Mouse (Mus musculus) E14TG2a.4 (cell line): ENCODE data around the gene Gm7075.

Experiments
- H3K27me3 ChIP-seq: 2 replicates; pipeline ENCODE4 v1.6.1; 2014; ENCODE audit warnings: low read length, control low read depth; ENCODE audit not compliant: insufficient read depth
- H3K36me3 ChIP-seq: 2 replicates; pipeline ENCODE4 v1.6.1; 2014; ENCODE audit warnings: low read length, control low read depth; ENCODE audit not compliant: insufficient read depth
- H3K4me1 ChIP-seq: replicated peaks from 2 replicates; pipeline ENCODE4 v1.6.1; 2014; ENCODE audit warnings: low read depth, low read length, control low read depth
- H3K4me3 ChIP-seq: replicated peaks from 2 replicates; pipeline ENCODE4 v1.5.1; 2014; ENCODE audit warnings: mild to moderate bottlenecking, low read length
- H3K9me3 ChIP-seq: 2 replicates; pipeline ENCODE4 v1.6.1; 2014; ENCODE audit warnings: low read length, control low read depth
- CTCF ChIP-seq: conservative IDR thresholded peaks from 2 replicates; pipeline ENCODE4 v1.5.1; 2014; ENCODE audit warnings: low read length
- NANOG ChIP-seq: IDR thresholded peaks from 2 replicates; pipeline ENCODE4 v1.6.1; 2014; ENCODE audit warnings: borderline replicate concordance, low read length, mixed read lengths
- POU5F1 ChIP-seq: IDR thresholded peaks from 2 replicates; pipeline ENCODE4 v1.6.1; 2014; ENCODE audit warnings: low read length, borderline replicate concordance

Gm7075 gene

GRCm38 (mm10) chr10:63438736-63439262 is 17.2 kb upstream of the Gm7075 start:
- Histone ChIP-seq H3K27me3 (no peaks in the 10 kb centered on the region), H3K9me3 (0 out of 2 replicates have a peak, but pooled peaks cover 1% of the 10 kb centered on the region), H3K4me3 (no peak overlapping the region), H3K36me3 (no peaks in the 10 kb centered on the region), H3K4me1 (no peaks in the 10 kb centered on the region)
- no peak for TF ChIP-seq POU5F1
- no peak for TF ChIP-seq NANOG
- no peak for TF ChIP-seq CTCF

GRCm38 (mm10) chr10:63432887-63433286 is 11.3 kb upstream of the Gm7075 start:
- no peaks in the 10 kb centered on the region for H3K27me3 ChIP-seq
- no peaks in the 10 kb centered on the region for H3K9me3 ChIP-seq
- peaks cover 15% of the 10 kb centered on the region for H3K4me1 ChIP-seq
- no peak for TF ChIP-seq NANOG
- no peak for TF ChIP-seq POU5F1
- no peak for TF ChIP-seq CTCF
- no peak overlapping the region for H3K4me3 ChIP-seq
- no peaks in the 10 kb centered on the region for H3K36me3 ChIP-seq

DNA sequence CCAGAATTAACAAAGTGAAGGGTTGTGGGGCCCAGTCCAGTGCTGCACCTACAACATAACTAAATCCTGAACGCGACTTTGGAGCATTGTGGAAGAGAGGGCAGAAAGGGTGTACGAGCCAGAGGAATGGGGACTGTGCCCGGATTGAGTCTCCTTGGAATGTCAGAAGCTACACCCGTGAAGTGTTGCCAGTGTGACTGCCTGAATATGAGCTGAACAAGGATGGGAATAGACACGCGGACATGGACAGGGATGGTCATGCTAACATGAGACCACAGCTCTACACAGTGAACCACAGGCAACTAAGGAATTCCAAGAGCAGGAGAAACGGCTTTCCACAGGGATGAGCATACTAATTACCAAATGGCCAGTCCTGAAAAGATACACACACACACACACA is 10.5 kb upstream of the Gm7075 start:
- Histone ChIP-seq H3K36me3 (no peaks in the 10 kb centered on the region), H3K27me3 (no peaks in the 10 kb centered on the region), H3K9me3 (no peaks in the 10 kb centered on the region), H3K4me3 (no peak overlapping the region), H3K4me1 (peaks cover 23% of the 10 kb centered on the region)
- TF ChIP-seq NANOG (no peak), CTCF (no peak), POU5F1 (no peak)

GRCm38 (mm10) chr10:63431221-63431736 is 9.7 kb upstream of the Gm7075 start:
- TF ChIP-seq CTCF = peak; percentile 34; the same call in 1 of the 2 replicates
- no peak for TF ChIP-seq POU5F1
- H3K4me1 ChIP-seq = peaks cover 31% of the 10 kb centered on the region
- no peaks in the 10 kb centered on the region for H3K36me3 ChIP-seq
- peak overlapping the region; percentile 57 for H3K4me3 ChIP-seq
- no peaks in the 10 kb centered on the region for H3K9me3 ChIP-seq
- no peaks in the 10 kb centered on the region for H3K27me3 ChIP-seq

DNA sequence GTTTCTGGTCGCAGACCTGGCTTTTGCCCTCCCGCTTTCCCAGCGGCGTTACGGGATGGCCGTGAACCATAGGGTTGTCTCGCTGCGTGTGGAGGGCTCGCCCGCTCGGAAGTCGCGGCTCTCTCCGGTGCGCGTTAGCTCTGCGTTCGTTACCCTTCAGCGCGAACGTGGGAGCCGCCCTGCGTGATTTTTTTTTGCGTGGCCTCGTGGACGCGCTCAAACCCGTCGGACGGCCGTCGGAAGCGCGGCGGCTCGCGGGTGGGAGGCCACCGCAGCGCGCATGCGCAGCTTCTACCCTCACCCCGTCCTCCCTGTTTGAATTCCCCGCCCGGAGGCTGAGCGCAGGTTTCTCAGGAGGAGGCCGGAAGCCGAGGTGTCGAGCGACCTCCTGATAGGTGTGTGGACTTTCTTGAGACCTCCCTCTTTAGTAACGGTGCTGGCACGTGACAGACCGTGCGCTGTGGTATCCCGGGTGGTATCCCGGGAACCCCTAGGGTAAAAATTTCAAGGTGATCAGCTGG is 8.3 kb upstream of the Gm7075 start, which contains the start of gene Ctnna3:
Gene Ctnna3, plus strand, starts transcription at position 314 of the 521 bp plus-strand sequence.
- Histone ChIP-seq H3K4me1 (peaks cover 42% of the 10 kb centered on the region), H3K9me3 (no peaks in the 10 kb centered on the region), H3K4me3 (peak within 1 kb of the TSS; percentile 83), H3K36me3 (no peaks in the 10 kb centered on the region), H3K27me3 (no peaks in the 10 kb centered on the region)
- TF ChIP-seq CTCF (no peak), POU5F1 (no peak), NANOG (no peak)

DNA sequence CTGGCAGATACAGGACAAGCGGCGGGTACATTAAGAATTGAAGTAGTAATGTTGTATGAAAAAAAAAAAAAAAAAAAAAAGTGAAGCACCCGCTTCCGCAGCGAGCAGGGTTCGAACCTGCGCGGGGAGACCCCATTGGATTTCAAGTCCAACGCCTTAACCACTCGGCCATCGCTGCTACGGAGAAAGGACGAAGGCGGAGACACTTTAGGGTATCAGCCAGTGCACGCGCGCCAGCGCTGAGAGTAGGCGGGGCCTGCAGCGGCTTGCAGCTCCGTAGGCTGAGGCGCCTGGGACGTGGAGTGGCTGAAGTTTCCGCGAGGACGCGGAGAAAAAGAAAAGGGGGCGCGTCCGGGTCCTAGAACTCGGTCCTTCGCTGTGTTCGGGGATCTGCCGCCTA is 7.8 kb upstream of the Gm7075 start:
- Histone ChIP-seq H3K4me1 (peaks cover 42% of the 10 kb centered on the region), H3K27me3 (no peaks in the 10 kb centered on the region), H3K4me3 (peak overlapping the region; percentile 83), H3K36me3 (no peaks in the 10 kb centered on the region), H3K9me3 (no peaks in the 10 kb centered on the region)
- no peak for TF ChIP-seq NANOG
- TF ChIP-seq POU5F1 = no peak
- no peak for TF ChIP-seq CTCF

DNA sequence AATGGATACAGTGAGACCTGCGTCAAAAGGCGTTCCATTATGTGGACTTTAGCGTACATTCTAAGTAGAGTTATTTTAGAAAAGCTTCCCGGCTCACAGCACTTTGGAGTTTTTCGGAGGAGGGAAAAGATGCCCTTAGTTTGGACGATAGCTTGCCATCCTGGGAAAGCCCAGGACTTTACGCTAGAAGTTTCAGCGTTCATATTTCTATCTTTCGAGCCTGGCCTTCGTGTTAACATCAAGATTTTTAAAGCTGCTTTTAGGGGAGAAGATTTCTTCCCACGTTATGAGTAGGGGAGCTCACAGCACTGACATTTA is 7.4 kb upstream of the Gm7075 start:
- Histone ChIP-seq H3K27me3 (no peaks in the 10 kb centered on the region), H3K4me1 (peaks cover 42% of the 10 kb centered on the region), H3K4me3 (peak overlapping the region; percentile 83), H3K9me3 (no peaks in the 10 kb centered on the region), H3K36me3 (no peaks in the 10 kb centered on the region)
- TF ChIP-seq NANOG (no peak), CTCF (no peak), POU5F1 (no peak)

DNA sequence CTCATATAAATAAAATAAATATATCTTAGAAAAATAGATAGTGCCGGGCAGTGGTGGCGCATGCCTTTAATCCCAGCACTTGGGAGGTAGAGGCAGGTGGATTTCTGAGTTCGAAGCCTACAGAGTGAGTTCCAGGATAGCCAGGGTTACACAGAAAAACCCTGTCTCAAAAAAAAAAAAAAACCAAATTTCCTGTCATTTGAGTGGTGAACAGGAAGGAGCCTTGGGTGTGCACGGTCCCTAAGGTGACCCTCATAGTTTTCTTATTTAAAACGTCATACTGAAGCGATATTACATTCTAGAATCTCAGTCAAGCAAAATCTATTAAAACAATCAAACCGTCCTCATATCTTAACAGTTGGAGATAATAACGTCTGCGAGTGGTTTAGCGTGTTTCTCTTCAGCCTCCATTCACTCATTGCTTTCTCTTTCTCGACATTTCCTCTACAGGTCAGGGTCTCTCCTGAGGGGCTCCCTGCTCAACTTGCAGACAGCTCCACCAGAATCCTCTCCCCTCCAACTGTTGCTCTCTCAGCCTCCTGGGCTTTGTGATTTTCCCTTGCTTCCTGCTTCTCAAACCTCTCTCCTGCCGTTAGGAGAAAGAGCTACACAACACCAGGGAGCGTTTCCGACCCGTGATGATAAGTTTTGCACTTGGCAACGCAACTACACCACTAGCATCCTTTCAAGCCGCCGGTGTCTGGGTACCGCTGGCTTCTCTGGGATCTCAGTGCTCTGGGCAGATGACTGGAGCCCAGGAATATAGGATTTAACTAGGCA is 6.8 kb upstream of the Gm7075 start:
- H3K27me3 ChIP-seq = no peaks in the 10 kb centered on the region
- no peaks in the 10 kb centered on the region for H3K9me3 ChIP-seq
- peak overlapping the region; percentile 83 for H3K4me3 ChIP-seq
- TF ChIP-seq NANOG = no peak
- TF ChIP-seq CTCF = no peak
- TF ChIP-seq POU5F1 = no peak
- H3K4me1 ChIP-seq = peaks cover 45% of the 10 kb centered on the region
- no peaks in the 10 kb centered on the region for H3K36me3 ChIP-seq

- peaks cover 52% of the 10 kb centered on the region for H3K4me1 ChIP-seq
- H3K4me3 ChIP-seq = peak overlapping the region; percentile 11; the same call in 1 of the 2 replicates
- H3K36me3 ChIP-seq = no peaks in the 10 kb centered on the region
- H3K9me3 ChIP-seq = no peaks in the 10 kb centered on the region
- TF ChIP-seq CTCF = no peak
- no peak for TF ChIP-seq NANOG
- no peaks in the 10 kb centered on the region for H3K27me3 ChIP-seq
Measured at GRCm38 (mm10) chr10:63427146-63427545, 5.6 kb upstream of the Gm7075 start.
